Mouse (Mus musculus) cerebellum, postnatal 14 days (tissue): ENCODE data around the gene Nnmt.

Experiments used
- DNase-seq, 2 experiments: peaks; one replicate each; pipeline ENCODE4 v3.0.0; 2021; ENCODE audit warnings: mixed read lengths in 2 of 2

The Nnmt gene

DNA sequence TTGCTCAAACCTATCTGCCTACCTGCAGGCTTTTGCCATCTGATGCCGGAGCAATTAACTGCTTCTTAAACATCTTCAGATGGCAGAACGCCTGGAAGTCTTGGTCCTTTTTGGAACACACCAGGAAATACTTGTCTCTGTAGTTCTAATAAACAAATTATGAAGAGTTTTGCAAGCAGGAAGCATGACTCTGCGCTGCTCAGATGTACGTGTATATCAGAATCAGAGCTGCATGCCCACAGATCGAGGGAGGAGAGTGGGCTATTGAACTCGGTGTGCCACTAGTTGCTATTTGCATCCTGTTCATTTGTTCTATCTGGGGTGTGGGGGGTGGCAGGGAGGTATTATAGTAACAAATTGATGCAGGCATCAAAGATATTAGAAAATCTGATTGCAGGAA lies 28.2 kb upstream of the Nnmt start:
- DNase-seq = no peak

- DNase-seq = no peak
These were observed 14.3 kb upstream of the Nnmt start for GRCm38 (mm10) chr9:48619268-48619667.

- peak; percentile 87 to 89 for DNase-seq
These were observed 13.6 kb upstream of the Nnmt start for GRCm38 (mm10) chr9:48618589-48618988.

DNA sequence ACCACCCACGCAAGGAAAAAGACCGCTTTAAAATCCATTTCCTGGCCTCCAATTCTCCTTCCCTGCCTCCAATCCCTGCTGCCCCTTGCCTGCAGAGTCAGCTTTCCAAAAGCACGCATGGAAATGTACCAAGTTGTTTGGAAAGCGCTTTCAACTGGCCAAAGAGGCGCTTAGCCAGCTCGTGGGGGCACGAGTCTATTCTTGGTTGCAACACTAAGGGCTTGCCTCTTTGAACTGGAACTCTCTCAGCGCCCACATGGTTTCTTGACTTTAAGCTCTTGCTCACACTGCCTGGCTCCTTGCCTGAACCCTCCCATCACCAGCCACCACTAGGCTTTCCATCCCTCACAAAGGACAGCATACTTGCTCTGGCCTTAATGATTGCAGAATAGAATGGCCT lies 13.2 kb upstream of the Nnmt start:
- peak; percentile 60 to 80 for DNase-seq

- no peak for DNase-seq
These were observed 12.6 kb upstream of the Nnmt start for GRCm38 (mm10) chr9:48617511-48618010.

- DNase-seq = peak; percentile 10
These were observed 8.3 kb upstream of the Nnmt start for GRCm38 (mm10) chr9:48613221-48613620.

DNA sequence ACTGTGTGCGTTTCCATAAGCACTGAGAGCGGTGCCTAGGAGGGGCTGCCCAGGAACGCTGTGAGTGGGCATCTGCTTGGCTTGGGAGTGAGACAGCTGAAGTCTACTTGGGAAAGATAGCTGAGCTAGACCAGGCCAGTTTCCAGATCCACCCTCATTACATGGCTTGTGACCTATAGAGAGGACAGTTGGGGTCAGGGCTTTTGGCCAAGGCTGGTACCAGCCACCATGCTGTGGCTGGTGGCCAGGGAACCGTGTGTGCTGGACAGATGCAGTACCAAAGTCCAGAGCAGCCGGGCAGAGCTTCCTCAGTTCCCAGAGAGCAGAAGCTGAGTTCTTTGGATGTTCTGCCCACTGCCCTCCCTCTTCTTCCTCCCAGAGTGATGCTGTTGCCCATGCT lies 7.6 kb upstream of the Nnmt start:
- peak in 1 of 2 experiments; percentile 8 for DNase-seq

DNA sequence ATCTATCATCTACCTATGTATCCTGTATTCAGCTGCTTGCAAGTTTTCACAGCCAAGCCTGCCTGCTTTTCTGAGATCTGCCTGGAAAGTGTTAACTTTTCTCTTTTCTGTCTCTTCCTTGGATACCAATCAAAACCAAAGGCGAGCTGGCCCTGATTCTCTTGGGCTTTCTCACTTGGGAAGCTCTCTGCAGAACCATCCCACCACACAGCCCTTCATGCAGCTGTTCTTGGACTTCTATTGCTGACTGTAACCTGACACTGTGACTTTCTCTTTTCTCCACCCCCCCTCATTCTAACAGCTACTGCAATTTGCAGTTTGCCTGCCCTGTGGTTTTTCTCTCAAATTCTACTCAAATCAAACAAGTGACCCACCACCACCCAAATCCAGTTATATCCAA lies 6.1 kb upstream of the Nnmt start:
- DNase-seq = no peak

- DNase-seq = no peak
These were observed 4.8 kb upstream of the Nnmt start for GRCm38 (mm10) chr9:48609734-48610133.

DNA sequence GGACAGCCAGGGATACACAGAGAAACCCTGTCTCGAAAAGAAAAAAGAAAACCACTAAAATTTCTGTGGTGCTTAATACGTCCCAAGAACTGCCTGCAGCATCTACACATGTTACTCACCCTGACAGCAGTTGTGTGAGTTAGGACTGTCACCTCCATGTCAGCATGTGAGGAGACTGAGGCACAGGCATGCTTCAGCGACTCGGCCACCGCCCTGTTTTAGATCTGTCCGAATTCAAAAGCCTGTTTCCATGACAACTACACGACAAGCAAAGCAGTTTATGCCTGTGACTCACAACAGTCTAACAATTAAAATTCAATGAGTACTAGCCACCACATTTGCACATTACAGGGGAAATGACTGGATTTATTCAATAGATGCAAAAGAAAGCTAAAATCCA lies 2.5 kb upstream of the Nnmt start:
- no peak for DNase-seq

GRCm38 (mm10) chr9:48606171-48606570 lies 1.2 kb upstream of the Nnmt start:
- no peak for DNase-seq

DNA sequence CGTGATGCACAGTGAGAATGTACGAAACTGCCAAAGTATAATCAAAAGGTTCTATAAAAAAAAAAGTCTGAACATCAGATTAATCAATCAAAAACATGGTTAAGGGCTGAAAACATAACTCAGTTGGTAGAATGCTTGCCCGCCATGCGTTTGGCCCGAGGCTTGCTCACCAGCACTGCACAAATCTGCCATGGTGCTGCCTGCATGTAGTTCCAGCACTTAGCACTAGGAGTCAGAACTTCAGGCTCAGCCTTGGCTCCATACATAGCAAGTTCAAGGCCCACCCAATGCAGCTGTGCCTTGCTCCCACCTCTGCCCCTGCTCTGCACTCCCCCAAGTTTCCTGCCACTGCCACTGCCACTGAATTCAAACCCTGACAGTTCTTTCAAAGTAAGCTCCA lies 744 bp upstream of the Nnmt start:
- no peak for DNase-seq

DNA sequence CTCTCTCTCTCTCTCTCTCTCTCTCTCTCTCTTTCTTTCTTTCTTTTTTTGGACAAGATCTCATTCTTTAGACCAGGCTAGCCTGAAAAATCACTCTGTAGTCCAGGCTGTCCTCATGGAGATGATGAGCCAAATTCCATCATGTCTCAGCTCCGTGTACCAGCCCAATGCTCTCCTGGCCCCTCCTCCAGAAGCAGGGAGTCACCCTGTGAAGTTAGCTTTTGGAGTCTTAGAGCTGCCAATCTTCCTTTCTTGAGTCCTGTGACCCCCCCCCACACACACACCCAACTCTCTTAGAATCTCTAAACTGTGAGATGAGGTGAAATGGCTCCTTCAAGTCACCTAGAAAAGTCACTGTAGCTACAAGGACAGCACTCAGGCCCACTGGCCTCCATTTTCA lies 727 bp downstream of the Nnmt start:
- no peak for DNase-seq

DNA sequence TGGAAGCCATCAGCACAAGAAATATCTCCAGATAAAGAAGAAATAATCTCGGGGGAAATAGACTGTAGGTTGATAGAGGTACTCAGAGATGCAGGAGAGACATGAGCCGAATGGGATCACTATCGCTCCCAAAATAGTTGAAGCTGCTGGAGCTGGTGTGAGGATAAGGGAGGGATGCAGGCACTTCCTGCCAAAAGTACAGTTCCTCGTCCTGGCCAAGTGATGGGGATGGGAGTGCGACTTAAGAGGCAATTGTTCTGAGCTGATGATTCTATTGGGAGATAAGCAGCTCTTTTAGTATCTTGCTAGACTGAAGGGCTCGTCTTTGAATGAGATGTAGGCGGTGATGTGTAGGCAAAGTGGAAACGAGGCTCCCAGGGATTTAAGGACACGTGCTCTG lies 4.1 kb downstream of the Nnmt start:
- DNase-seq = no peak

GRCm38 (mm10) chr9:48600066-48600465 lies 4.9 kb downstream of the Nnmt start:
- DNase-seq = no peak

GRCm38 (mm10) chr9:48597494-48597893 lies 7.5 kb downstream of the Nnmt start:
- no peak for DNase-seq

GRCm38 (mm10) chr9:48596924-48597323 lies 8.0 kb downstream of the Nnmt start:
- no peak for DNase-seq

- DNase-seq = no peak
These were observed 11.0 kb downstream of the Nnmt start for GRCm38 (mm10) chr9:48593915-48594314.

DNA sequence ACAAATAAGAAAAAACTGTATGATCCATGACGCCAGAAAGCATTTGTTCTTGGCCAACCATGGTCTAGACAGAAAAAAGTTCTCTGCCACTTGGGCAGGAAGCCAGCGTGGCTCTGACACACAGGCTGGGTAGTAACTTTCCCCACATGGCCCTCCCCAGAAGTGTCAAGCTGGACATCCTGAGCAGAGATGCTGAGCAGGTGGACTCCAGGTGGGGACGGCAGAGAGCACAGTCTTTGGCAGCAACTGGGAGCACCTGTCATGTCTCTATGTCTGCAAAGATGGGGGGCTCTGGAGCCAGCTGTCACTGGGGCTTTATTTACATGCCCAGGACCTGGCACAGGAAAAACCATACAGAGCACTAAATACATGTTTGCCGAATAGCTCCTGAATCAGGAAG lies 14.3 kb downstream of the Nnmt start:
- peak; percentile 28 to 29 for DNase-seq

DNA sequence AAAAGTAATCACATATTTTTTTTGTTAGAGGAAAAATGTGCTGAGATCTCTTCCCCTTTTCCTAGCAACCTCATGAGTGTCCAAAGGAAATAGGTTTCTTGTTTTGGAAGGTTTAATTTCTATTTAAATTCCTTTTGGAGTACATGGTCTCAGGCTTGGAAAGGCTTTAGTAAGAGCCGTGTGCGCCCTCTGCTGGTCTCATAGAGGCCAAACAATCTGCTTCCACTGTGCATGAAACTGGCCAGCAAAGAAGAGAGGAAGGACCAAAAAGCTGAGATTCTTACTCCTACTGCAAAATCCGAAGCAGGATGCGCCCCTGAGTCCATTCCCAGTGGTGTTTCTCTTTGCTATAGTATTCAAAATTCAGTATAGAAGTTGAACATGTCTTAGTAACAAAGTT lies 18.6 kb downstream of the Nnmt start:
- peak; percentile 71 to 80 for DNase-seq

DNA sequence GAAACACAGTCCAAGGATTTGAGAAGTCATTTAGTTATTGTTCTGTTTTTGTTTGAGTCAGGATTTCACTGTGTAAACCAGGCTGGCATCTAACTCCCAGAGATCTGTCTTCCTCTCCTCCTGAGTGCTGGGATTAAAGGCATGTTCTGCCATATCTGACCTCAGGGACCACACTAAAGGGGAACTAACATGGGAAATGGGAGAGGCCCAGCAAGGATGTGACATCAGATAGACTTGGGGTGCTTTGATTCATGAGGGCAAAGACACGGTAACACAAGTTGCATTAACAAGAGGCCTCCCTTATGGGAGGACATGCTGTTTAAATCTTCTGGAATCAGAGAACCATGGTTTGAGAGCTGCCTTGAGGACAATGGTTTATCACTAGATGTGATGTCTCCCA lies 24.1 kb downstream of the Nnmt start:
- no peak for DNase-seq

DNA sequence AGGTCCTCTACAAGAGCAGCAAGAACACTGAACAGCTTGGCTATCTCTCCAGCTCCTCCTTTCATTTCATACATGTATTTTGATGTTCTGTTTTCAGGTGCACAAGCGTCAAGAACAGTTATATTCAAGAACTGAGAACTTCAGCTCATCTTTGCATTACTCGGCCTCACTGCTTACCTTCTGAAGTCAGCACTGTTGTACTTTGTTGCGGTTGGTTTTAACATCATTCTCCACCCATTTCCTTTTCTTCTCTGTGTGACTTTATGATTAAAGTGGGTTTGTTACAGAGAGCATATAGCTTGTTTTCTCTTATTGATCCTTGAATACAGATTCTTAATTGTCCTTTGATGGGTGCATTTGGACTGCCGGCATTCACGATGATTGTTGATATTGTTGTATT lies 42.6 kb downstream of the Nnmt start:
- no peak for DNase-seq

DNA sequence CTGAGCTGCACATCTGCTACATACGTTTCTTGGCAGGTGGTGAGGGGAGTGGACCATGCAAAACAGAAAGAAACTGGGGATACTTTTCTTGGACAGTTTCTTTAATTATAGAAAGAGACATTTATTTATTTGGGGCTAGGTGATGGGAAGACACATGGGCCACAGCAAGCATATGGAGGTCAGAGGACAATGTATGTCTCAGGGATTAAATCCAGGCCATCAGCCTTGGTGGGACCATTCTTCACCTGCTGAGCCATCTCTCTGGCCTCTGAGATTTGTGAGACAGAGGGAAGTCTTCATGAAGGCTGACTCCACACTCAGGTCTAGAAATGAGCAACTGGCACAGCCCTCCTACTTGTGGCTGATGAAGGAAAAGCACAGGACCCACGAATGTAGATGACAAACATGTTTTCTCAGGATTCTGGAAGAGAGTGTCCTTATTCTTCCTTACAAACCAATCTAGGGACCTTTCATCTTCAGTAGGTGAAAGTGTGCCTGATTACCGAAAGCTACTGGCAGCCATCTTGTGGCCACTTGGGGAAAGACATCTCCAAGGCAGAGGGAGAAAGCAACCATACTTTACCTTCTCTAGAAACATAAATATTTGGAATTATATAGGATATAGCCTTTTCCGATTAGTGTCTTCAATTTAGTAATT lies 45.3 kb downstream of the Nnmt start:
- DNase-seq = peak; percentile 73 to 78

DNA sequence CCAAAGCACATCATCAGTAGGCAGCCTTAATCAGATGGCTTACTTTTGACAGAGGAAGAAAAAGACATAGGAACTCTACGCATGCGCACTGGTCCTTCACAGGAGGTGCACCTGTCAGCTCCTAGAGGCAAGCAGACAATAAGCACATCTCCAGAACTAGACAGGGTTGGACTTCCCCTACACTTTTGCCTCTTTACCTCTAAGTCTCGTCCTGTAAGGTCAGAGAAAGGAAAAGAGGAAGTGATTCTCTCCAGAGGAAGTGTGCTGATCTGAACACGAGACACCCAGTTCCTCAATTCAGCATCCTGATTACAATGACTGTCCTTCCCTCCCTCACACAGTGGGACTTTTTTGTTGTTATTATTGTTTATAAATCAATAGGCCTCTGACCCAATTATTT lies 46.3 kb downstream of the Nnmt start:
- DNase-seq = no peak

GRCm38 (mm10) chr9:48549056-48549455 lies 55.9 kb downstream of the Nnmt start:
- DNase-seq = no peak
